Mouse (Mus musculus) liver, adult 2 months (tissue): ENCODE results near the gene Keg1. TPM values are rescaled to one million over a fixed set of nuclear protein-coding genes. Genes with fewer than 3 reads are reported as not detected.

Source experiments
- DNase-seq: peaks from one replicate; pipeline ENCODE4 v3.0.0-alpha.2; 2011; ENCODE audit warnings: low read depth, low spot score; ENCODE audit errors: extremely low read depth
- H3K27ac ChIP-seq: fragments of 200-500 bp; replicated peaks from 2 replicates; pipeline ENCODE4 v1.5.1; 2012; ENCODE audit warnings: low read depth, mild to moderate bottlenecking, control low read depth, inconsistent platforms, low read length; ENCODE audit not compliant: insufficient read depth
- H3K27me3 ChIP-seq: fragments of 200-500 bp; 2 replicates; pipeline ENCODE4 v1.6.1; 2012; ENCODE audit warnings: mild to moderate bottlenecking, moderate library complexity, low read length, inconsistent platforms; ENCODE audit not compliant: control insufficient read depth, insufficient read depth
- H3K36me3 ChIP-seq: fragments of 200-500 bp; 2 replicates; pipeline ENCODE4 v1.6.1; 2012; ENCODE audit warnings: low read length, inconsistent platforms; ENCODE audit not compliant: control insufficient read depth, insufficient read depth
- H3K4me1 ChIP-seq: fragments of 200-500 bp; 2 replicates; pipeline ENCODE4 v1.6.1; 2011; ENCODE audit warnings: low read length; ENCODE audit not compliant: control insufficient read depth, insufficient read depth
- H3K4me3 ChIP-seq: fragments of 200-500 bp; 2 replicates; pipeline ENCODE4 v1.5.1; 2011; ENCODE audit warnings: low read depth, mild to moderate bottlenecking, control low read depth, low read length, moderate library complexity; ENCODE audit not compliant: insufficient read depth
- H3K79me2 ChIP-seq: fragments of 200-500 bp; 2 replicates; pipeline ENCODE4 v1.6.1; 2012; ENCODE audit warnings: inconsistent platforms, mild to moderate bottlenecking, low read length, moderate library complexity; ENCODE audit not compliant: control insufficient read depth, insufficient read depth
- H3K9ac ChIP-seq: fragments of 200-500 bp; 2 replicates; pipeline ENCODE4 v1.6.1; 2012; ENCODE audit warnings: low read depth, mild to moderate bottlenecking, control low read depth, inconsistent platforms, low read length
- CTCF ChIP-seq: fragments of 200-500 bp; IDR thresholded peaks from 2 replicates; pipeline ENCODE4 v1.5.1; 2011; ENCODE audit warnings: low read depth, low read length, control low read depth
- POLR2A ChIP-seq: fragments of 200-500 bp; IDR thresholded peaks from 2 replicates; pipeline ENCODE4 v1.6.1; 2011; ENCODE audit warnings: low read length, control low read depth; ENCODE audit not compliant: insufficient read depth; ENCODE audit errors: extremely low read depth
- WGBS: fragments of 180-500 bp; shearing (Covaris S2); methylation state at CpG from one replicate; pipeline ENCODE4 v1.1.7; 2018; 5-methylcytosine and 5-hydroxymethylcytosine counted together
- polyA plus RNA-seq: library from polyadenylated mRNA; depleted of rRNA; stranded (reverse); fragments of >200 nt; gene quantifications from 2 replicates; pipeline ENCODE4 v1.2.3, GENCODE M21; 2012
- total RNA-seq: library from RNA; depleted of rRNA; stranded (reverse); fragments of >200 nt; gene quantifications from 2 replicates; pipeline ENCODE4 v1.2.3, GENCODE M21; 2014

Keg1 gene
- total and polyA plus RNA-seq, 2 experiments = 93.4 to 154 TPM

DNA sequence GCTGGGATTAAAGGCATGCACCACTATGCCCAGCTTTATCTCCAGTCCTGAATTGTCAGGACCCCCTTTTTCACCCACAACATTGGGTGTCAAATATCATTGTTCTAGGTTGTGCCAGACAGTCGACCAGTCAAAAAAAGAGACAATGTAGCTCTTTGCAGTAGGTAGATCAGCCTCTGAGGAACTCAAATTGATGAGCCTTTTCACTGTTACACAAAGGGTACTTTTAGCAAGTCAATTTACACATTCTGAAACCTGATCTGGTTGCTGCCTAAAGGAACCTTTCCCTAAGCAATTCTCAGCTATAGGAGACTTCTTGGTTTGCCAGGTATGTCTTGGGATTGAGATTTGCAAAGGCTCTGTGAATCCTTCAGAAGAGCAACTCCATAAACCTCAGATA lies 35.5 kb downstream of the Keg1 start:
- H3K4me3 ChIP-seq = no peak overlapping the region
- H3K27ac ChIP-seq = no peak overlapping the region
- no peak for DNase-seq
- 86% methylated on average over 1 of the region's 1 CpGs for WGBS
- H3K4me1 ChIP-seq = no peaks in the 10 kb centered on the region
- no peak overlapping the region for H3K9ac ChIP-seq
- no peaks in the 10 kb centered on the region for H3K36me3 ChIP-seq
- no peaks in the 10 kb centered on the region for H3K27me3 ChIP-seq
- H3K79me2 ChIP-seq = no peaks in the 10 kb centered on the region
- TF ChIP-seq POLR2A = no peak
- TF ChIP-seq CTCF = no peak

- no peak overlapping the region for H3K9ac ChIP-seq
- no peaks in the 10 kb centered on the region for H3K36me3 ChIP-seq
- no peak overlapping the region for H3K27ac ChIP-seq
- no peak overlapping the region for H3K4me3 ChIP-seq
- no peaks in the 10 kb centered on the region for H3K27me3 ChIP-seq
- DNase-seq = no peak
- WGBS = 69% methylated on average over 2 of the region's 2 CpGs
- TF ChIP-seq POLR2A (no peak), CTCF (no peak)
- no peaks in the 10 kb centered on the region for H3K4me1 ChIP-seq
- no peaks in the 10 kb centered on the region for H3K79me2 ChIP-seq
Observed at GRCm38 (mm10) chr19:12731950-12732349, 36.4 kb downstream of the Keg1 start.

GRCm38 (mm10) chr19:12756286-12756685 lies 60.7 kb downstream of the Keg1 start:
- Histone ChIP-seq H3K27ac (no peak overlapping the region), H3K4me3 (no peak overlapping the region), H3K36me3 (no peaks in the 10 kb centered on the region), H3K27me3 (no peaks in the 10 kb centered on the region), H3K9ac (no peak overlapping the region), H3K4me1 (no peaks in the 10 kb centered on the region), H3K79me2 (no peaks in the 10 kb centered on the region)
- TF ChIP-seq POLR2A (no peak), CTCF (no peak)
- WGBS = 84% methylated on average over 3 of the region's 3 CpGs
- DNase-seq = no peak

DNA sequence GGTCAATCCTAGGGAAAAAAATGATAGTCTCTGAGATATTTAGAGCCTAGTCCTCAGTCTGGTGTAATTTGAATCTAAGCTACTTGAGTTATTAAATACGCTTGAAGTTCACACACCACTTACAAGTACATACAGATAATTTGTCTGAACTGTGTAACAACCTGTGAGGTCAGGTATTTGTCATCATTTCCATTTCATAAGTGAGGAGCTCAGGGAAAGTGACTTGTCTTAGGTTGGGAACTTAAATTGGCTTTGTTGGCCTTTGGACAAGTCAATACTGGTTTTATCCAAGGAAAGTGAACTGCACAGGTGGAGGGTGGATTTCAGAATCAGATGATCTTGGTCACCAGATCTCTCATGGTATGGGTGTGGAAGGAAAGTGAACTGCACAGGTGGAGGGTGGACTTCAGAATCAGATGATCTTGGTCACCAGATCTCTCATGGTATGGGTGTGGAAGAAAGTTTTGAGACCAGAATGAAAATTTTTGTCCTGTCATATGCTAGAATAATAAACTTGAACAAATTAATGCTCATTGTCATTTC lies 63.4 kb downstream of the Keg1 start:
- DNase-seq = no peak
- 91% methylated on average over 1 of the region's 1 CpGs for WGBS
- no peaks in the 10 kb centered on the region for H3K4me1 ChIP-seq
- H3K9ac ChIP-seq = no peak overlapping the region
- TF ChIP-seq CTCF (no peak), POLR2A (no peak)
- no peaks in the 10 kb centered on the region for H3K79me2 ChIP-seq
- H3K27me3 ChIP-seq = no peaks in the 10 kb centered on the region
- peaks cover 5% of the 10 kb centered on the region for H3K36me3 ChIP-seq
- no peak overlapping the region for H3K4me3 ChIP-seq
- no peak overlapping the region for H3K27ac ChIP-seq

GRCm38 (mm10) chr19:12759656-12760055 lies 64.1 kb downstream of the Keg1 start:
- DNase-seq = peak; percentile 84

GRCm38 (mm10) chr19:12762212-12763130 lies 66.9 kb downstream of the Keg1 start:
- Histone ChIP-seq H3K4me1 (no peaks in the 10 kb centered on the region), H3K36me3 (peaks cover 19% of the 10 kb centered on the region), H3K27me3 (no peaks in the 10 kb centered on the region), H3K27ac (no peak overlapping the region), H3K4me3 (no peak overlapping the region), H3K9ac (no peak overlapping the region), H3K79me2 (no peaks in the 10 kb centered on the region)
- DNase-seq = no peak
- 67% methylated on average over 2 of the region's 2 CpGs for WGBS
- TF ChIP-seq CTCF (no peak), POLR2A (no peak)

More at GRCm38 (mm10) chr19:12759656-12760055, 64.1 kb downstream of the Keg1 start:
- H3K27me3 ChIP-seq = no peaks in the 10 kb centered on the region
- H3K36me3 ChIP-seq = peaks cover 10% of the 10 kb centered on the region
- 28% methylated on average over 2 of the region's 2 CpGs for WGBS
- H3K4me3 ChIP-seq = no peak overlapping the region
- H3K27ac ChIP-seq = no peak overlapping the region
- H3K9ac ChIP-seq = no peak overlapping the region
- H3K79me2 ChIP-seq = no peaks in the 10 kb centered on the region
- no peaks in the 10 kb centered on the region for H3K4me1 ChIP-seq
- no peak for TF ChIP-seq POLR2A
- TF ChIP-seq CTCF = no peak
